Mouse (Mus musculus) intestine, postnatal 0 days (tissue): Measurements from ENCODE around the gene Sbsn. TPM values are rescaled to one million over a fixed set of nuclear protein-coding genes. Genes with fewer than 3 reads are reported as not detected.
A peak's percentile ranks its signal among the peaks of the same experiment; 100 is the strongest.

Experiments
- ATAC-seq: fragments of 200-750 bp; cut with Nextera tagmentation; 2 replicates; pipeline ENCODE4 v1.8.0; 2017; ENCODE audit warnings: mild to moderate bottlenecking, moderate TSS enrichment, moderate library complexity
- H3K27ac ChIP-seq: fragments of 300-500 bp; sonication (generic); 2 replicates; pipeline ENCODE4 v1.5.1; 2014; ENCODE audit warnings: mild to moderate bottlenecking, low read depth, low read length, moderate library complexity
- H3K27me3 ChIP-seq: fragments of 300-500 bp; sonication (generic); replicated peaks from 2 replicates; pipeline ENCODE4 v1.6.1; 2014; ENCODE audit warnings: low read length, mixed read lengths; ENCODE audit not compliant: control insufficient read depth, insufficient read depth
- H3K36me3 ChIP-seq: fragments of 300-500 bp; sonication (generic); 2 replicates; pipeline ENCODE4 v1.6.1; 2014; ENCODE audit warnings: mild to moderate bottlenecking, moderate library complexity; ENCODE audit not compliant: control insufficient read depth, insufficient read depth
- H3K4me1 ChIP-seq: fragments of 300-500 bp; sonication (generic); replicated peaks from 2 replicates; pipeline ENCODE4 v1.6.1; 2014; ENCODE audit warnings: antibody characterized with exemption, low read length, mixed read lengths; ENCODE audit not compliant: control insufficient read depth, insufficient read depth
- H3K4me2 ChIP-seq: fragments of 300-500 bp; sonication (generic); replicated peaks from 2 replicates; pipeline ENCODE4 v1.6.1; 2014; ENCODE audit warnings: low read depth, mild to moderate bottlenecking, moderate library complexity
- H3K4me3 ChIP-seq: fragments of 300-500 bp; sonication (generic); 2 replicates; pipeline ENCODE4 v1.5.1; 2014; ENCODE audit warnings: low read depth, low read length
- H3K9ac ChIP-seq: fragments of 300-500 bp; sonication (generic); 2 replicates; pipeline ENCODE4 v1.6.1; 2014; ENCODE audit warnings: mild to moderate bottlenecking, low read depth, low read length
- H3K9me3 ChIP-seq: fragments of 300-500 bp; sonication (generic); 2 replicates; pipeline ENCODE4 v1.6.1; 2016; ENCODE audit warnings: mixed run types; ENCODE audit not compliant: control insufficient read depth
- CTCF ChIP-seq: sonication (generic); IDR thresholded peaks from 2 replicates; pipeline ENCODE4 v1.5.1; 2016; ENCODE audit warnings: low read depth, mild to moderate bottlenecking, control low read depth, antibody characterized with exemption, moderate library complexity
- WGBS: fragments of 180-500 bp; shearing (Covaris S2); extraction: QIAGEN DNeasy Blood & Tissue Kit; methylation state at CpG from one replicate; pipeline ENCODE4 v1.1.7; 2014; 5-methylcytosine and 5-hydroxymethylcytosine counted together
- polyA plus RNA-seq: library from polyadenylated mRNA; unstranded; fragments of >200 nt; fragmentation: Nextera tagmentation; extraction: Ambion mirVana; gene quantifications from 2 replicates; pipeline ENCODE4 v1.2.1, GENCODE M21; 2015

Gene Sbsn
- polyA plus RNA-seq, 1 experiment from 2014 or later = 2.7 TPM

- ATAC-seq = no peak
- H3K4me1 ChIP-seq = no peaks in the 10 kb centered on the region
- no peak overlapping the region for H3K4me3 ChIP-seq
- H3K9me3 ChIP-seq = no peaks in the 10 kb centered on the region
- H3K9ac ChIP-seq = no peak overlapping the region
- H3K4me2 ChIP-seq = no peak overlapping the region
- WGBS = 92% methylated on average over 1 of the region's 3 CpGs
- no peak overlapping the region for H3K27ac ChIP-seq
- no peaks in the 10 kb centered on the region for H3K27me3 ChIP-seq
- no peaks in the 10 kb centered on the region for H3K36me3 ChIP-seq
- TF ChIP-seq CTCF = no peak
These were observed 5.7 kb downstream of the Sbsn start for GRCm38 (mm10) chr7:30757001-30757400.

GRCm38 (mm10) chr7:30758853-30759252 lies 7.6 kb downstream of the Sbsn start:
- peak; percentile 70 for TF ChIP-seq CTCF
- no peaks in the 10 kb centered on the region for H3K36me3 ChIP-seq
- ATAC-seq = no peak

GRCm38 (mm10) chr7:30761769-30762352 lies 10.6 kb downstream of the Sbsn start:
- TF ChIP-seq CTCF = no peak
- H3K4me1 ChIP-seq = no peaks in the 10 kb centered on the region
- H3K4me2 ChIP-seq = no peak overlapping the region
- 73% methylated on average over 4 of the region's 4 CpGs for WGBS
- no peak overlapping the region for H3K27ac ChIP-seq
- no peak overlapping the region for H3K9ac ChIP-seq
- H3K36me3 ChIP-seq = no peaks in the 10 kb centered on the region
- H3K27me3 ChIP-seq = peaks cover 6% of the 10 kb centered on the region; the same call in 1 of the 2 replicates
- no peaks in the 10 kb centered on the region for H3K9me3 ChIP-seq
- ATAC-seq = no peak
- no peak overlapping the region for H3K4me3 ChIP-seq

More at GRCm38 (mm10) chr7:30758853-30759252, 7.6 kb downstream of the Sbsn start:
- Histone ChIP-seq H3K4me2 (no peak overlapping the region), H3K4me1 (no peaks in the 10 kb centered on the region), H3K9ac (no peak overlapping the region), H3K27me3 (no peaks in the 10 kb centered on the region), H3K27ac (no peak overlapping the region), H3K9me3 (no peaks in the 10 kb centered on the region), H3K4me3 (no peak overlapping the region)
- 26% methylated on average over 4 of the region's 4 CpGs for WGBS

- H3K4me1 ChIP-seq = 0 out of 2 replicates have a peak, but pooled peaks cover 3% of the 10 kb centered on the region
- no peak for TF ChIP-seq CTCF
- H3K36me3 ChIP-seq = no peaks in the 10 kb centered on the region
- H3K4me3 ChIP-seq = no peak within 1 kb of the TSS
- H3K27ac ChIP-seq = no peak within 1 kb of the TSS
- H3K4me2 ChIP-seq = no peak within 1 kb of the TSS
- no peak for ATAC-seq
- no peak within 1 kb of the TSS for H3K9ac ChIP-seq
- no peaks in the 10 kb centered on the region for H3K9me3 ChIP-seq
- WGBS = 44% methylated on average over 5 of the region's 5 CpGs
- peaks cover 6% of the 10 kb centered on the region; the same call in 1 of the 2 replicates for H3K27me3 ChIP-seq
These were observed 12.2 kb downstream of the Sbsn start, which contains the start of gene Dmkn for GRCm38 (mm10) chr7:30763456-30763855. Dmkn (plus strand) TSS chr7:30763756.

- no peak overlapping the region for H3K27ac ChIP-seq
- no peaks in the 10 kb centered on the region for H3K36me3 ChIP-seq
- TF ChIP-seq CTCF = no peak
- 0 out of 2 replicates have a peak, but pooled peaks cover 8% of the 10 kb centered on the region for H3K4me1 ChIP-seq
- peaks cover 6% of the 10 kb centered on the region; the same call in 1 of the 2 replicates for H3K27me3 ChIP-seq
- no peaks in the 10 kb centered on the region for H3K9me3 ChIP-seq
- ATAC-seq = no peak
- H3K9ac ChIP-seq = no peak overlapping the region
- H3K4me2 ChIP-seq = no peak overlapping the region
- WGBS = 49% methylated on average over 11 of the region's 11 CpGs
- no peak overlapping the region for H3K4me3 ChIP-seq
These were observed 13.9 kb downstream of the Sbsn start for GRCm38 (mm10) chr7:30765173-30765572.

- ATAC-seq = no peak
- Histone ChIP-seq H3K4me2 (no peak overlapping the region), H3K9ac (no peak overlapping the region), H3K4me1 (0 out of 2 replicates have a peak, but pooled peaks cover 8% of the 10 kb centered on the region), H3K4me3 (no peak overlapping the region), H3K9me3 (no peaks in the 10 kb centered on the region), H3K27me3 (peaks cover 6% of the 10 kb centered on the region; the same call in 1 of the 2 replicates), H3K36me3 (no peaks in the 10 kb centered on the region), H3K27ac (no peak overlapping the region)
- TF ChIP-seq CTCF = 0 out of 2 replicates have a peak, but pooled peaks have one; percentile 19
- WGBS = 91% methylated on average over 4 of the region's 4 CpGs
These were observed 15.1 kb downstream of the Sbsn start for GRCm38 (mm10) chr7:30766408-30766807.
